Mouse (Mus musculus): ENCODE measurements at regions not wholly inside any gene's neighbourhood (a gene's known extent, or its start where the extent isn't known, plus 50 kb on each side); places are given as distances from the start of the nearest gene placed in this dataset.

- ATAC-seq (replicated peaks; ENCODE audit: low FRiP score), result no peak
These were observed 573.1 kb downstream of the Ets1 start for GRCm38 (mm10) chr9:33209083-33209482.

GRCm38 (mm10) chr9:33214523-33214922 is 578.5 kb downstream of the Ets1 start:
- no peak overlapping the region for H3K4me2 ChIP-seq (ENCODE audit: low read depth, low read length, severe bottlenecking)
- no peak for ATAC-seq (replicated peaks; ENCODE audit: low FRiP score)
- no peak overlapping the region for H3K27ac ChIP-seq (ENCODE audit: low read depth, low read length)
- H3K9ac ChIP-seq (ENCODE audit: low read length), result no peak overlapping the region
- 82% methylated on average over 1 of the region's 1 CpGs for WGBS
- no peaks in the 10 kb centered on the region for H3K36me3 ChIP-seq (ENCODE audit: control insufficient read depth, insufficient read depth, low read length)
- no peak overlapping the region for H3K4me3 ChIP-seq (ENCODE audit: low read depth, low read length)
- no peak for DNase-seq (ENCODE audit: low spot score)
- H3K27me3 ChIP-seq (ENCODE audit: control insufficient read depth, insufficient read depth, low read length), result no peaks in the 10 kb centered on the region
- no peaks in the 10 kb centered on the region for H3K4me1 ChIP-seq (replicated peaks; ENCODE audit: control insufficient read depth, insufficient read depth, low read length)
- H3K9me3 ChIP-seq (ENCODE audit: control insufficient read depth, low read length), result no peaks in the 10 kb centered on the region

More at GRCm38 (mm10) chr9:33209083-33209482, 573.1 kb downstream of the Ets1 start:
- Histone ChIP-seq H3K9ac (ENCODE audit: low read length) (no peak overlapping the region), H3K27me3 (ENCODE audit: control insufficient read depth, insufficient read depth, low read length) (no peaks in the 10 kb centered on the region), H3K36me3 (ENCODE audit: control insufficient read depth, insufficient read depth, low read length) (no peaks in the 10 kb centered on the region), H3K9me3 (ENCODE audit: control insufficient read depth, low read length) (no peaks in the 10 kb centered on the region), H3K4me1 (replicated peaks; ENCODE audit: control insufficient read depth, insufficient read depth, low read length) (no peaks in the 10 kb centered on the region), H3K4me3 (ENCODE audit: low read depth, low read length) (no peak overlapping the region), H3K4me2 (ENCODE audit: low read depth, low read length, severe bottlenecking) (no peak overlapping the region), H3K27ac (ENCODE audit: low read depth, low read length) (no peak overlapping the region)
- DNase-seq (ENCODE audit: low spot score), result no peak
- 86% methylated on average over 2 of the region's 2 CpGs for WGBS

DNA sequence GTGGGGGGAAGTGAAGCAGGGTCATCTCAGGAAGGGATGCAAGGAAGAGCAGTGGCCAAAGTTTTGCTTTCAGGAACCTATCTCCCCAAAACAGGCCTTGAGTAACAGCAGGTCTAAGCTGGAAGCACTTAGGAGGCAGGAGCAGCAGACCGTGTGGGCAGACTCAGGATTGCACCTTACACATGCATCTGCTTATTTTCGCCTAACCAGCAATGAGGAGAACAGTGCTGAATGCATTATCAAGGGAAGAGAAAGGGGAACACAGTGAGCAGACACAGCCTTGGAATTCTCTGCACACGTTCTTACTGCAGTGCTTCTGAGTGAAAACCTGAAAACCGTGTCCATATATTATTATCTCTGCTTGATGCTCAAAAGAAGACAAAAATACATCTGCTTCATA is 585.0 kb downstream of the Ets1 start:
- DNase-seq (ENCODE audit: low spot score) (no peak), ATAC-seq (replicated peaks; ENCODE audit: low FRiP score) (no peak)
- Histone ChIP-seq H3K27me3 (ENCODE audit: control insufficient read depth, insufficient read depth, low read length) (no peaks in the 10 kb centered on the region), H3K4me2 (ENCODE audit: low read depth, low read length, severe bottlenecking) (no peak overlapping the region), H3K9ac (ENCODE audit: low read length) (no peak overlapping the region), H3K4me1 (replicated peaks; ENCODE audit: control insufficient read depth, insufficient read depth, low read length) (no peaks in the 10 kb centered on the region), H3K9me3 (ENCODE audit: control insufficient read depth, low read length) (no peaks in the 10 kb centered on the region), H3K4me3 (ENCODE audit: low read depth, low read length) (no peak overlapping the region), H3K36me3 (ENCODE audit: control insufficient read depth, insufficient read depth, low read length) (no peaks in the 10 kb centered on the region), H3K27ac (ENCODE audit: low read depth, low read length) (no peak overlapping the region)
- 92% methylated on average over 4 of the region's 4 CpGs for WGBS

DNA sequence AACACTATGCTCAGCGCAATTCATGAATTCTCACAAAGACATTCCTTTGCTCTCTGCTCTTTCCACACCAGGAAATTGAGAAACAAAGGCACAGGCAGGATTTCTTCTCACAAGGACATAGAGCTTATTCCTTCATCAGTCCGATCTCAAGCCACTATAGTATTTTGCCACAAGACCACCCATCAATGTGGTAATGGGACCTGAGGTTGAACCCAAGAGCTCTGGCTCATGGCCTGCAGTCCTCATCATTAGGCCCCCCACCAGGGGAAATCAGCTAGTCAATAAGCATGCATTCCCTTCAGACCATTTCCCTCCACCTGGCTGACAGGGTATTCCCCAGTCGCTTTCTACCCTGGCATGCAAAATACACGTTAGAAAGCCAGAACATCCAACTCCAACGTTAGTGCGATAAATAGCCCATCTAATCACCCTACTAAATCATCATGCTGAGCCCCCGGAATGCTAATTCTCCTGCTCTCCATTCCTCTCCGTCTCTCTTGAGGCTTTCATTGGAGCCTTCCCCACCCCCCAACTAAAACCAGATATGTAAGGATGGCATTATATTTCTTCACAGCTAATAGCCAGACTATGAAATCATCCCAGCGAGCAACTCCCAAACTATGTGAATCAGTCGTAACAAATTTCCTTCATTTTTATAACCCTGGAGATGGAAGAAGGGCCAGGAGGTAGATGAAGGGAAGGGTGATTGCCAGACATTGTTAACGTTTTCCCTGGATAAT is 586.2 kb downstream of the Ets1 start:
- Histone ChIP-seq H3K4me2 (ENCODE audit: low read depth, low read length, severe bottlenecking) (no peak overlapping the region), H3K27me3 (ENCODE audit: control insufficient read depth, insufficient read depth, low read length) (no peaks in the 10 kb centered on the region), H3K4me1 (replicated peaks; ENCODE audit: control insufficient read depth, insufficient read depth, low read length) (no peaks in the 10 kb centered on the region), H3K4me3 (ENCODE audit: low read depth, low read length) (no peak overlapping the region), H3K36me3 (ENCODE audit: control insufficient read depth, insufficient read depth, low read length) (no peaks in the 10 kb centered on the region), H3K9ac (ENCODE audit: low read length) (no peak overlapping the region), H3K9me3 (ENCODE audit: control insufficient read depth, low read length) (no peaks in the 10 kb centered on the region), H3K27ac (ENCODE audit: low read depth, low read length) (no peak overlapping the region)
- DNase-seq (ENCODE audit: low spot score) (no peak), ATAC-seq (replicated peaks; ENCODE audit: low FRiP score) (no peak)
- 76% methylated on average over 11 of the region's 11 CpGs for WGBS

DNA sequence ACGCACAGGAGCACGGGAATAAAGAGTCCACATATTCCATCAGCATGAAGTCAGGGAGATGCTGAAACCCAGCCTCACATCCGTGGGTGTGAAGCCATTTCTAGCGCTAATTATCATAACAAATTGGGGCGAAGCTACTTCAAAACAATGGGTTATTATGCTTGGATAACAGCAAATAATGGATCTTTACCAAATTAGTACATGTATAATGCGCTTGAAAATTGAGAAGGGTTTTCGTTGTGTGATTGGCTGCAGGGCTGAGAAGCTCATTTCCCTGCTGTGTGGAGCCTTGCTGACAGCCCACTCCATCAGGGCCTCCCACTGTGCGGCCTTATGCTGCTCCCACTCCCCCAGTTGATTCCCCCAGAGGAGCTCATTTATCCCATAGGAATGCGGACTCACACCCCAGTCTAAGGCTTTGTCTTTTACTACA is 597.7 kb downstream of the Ets1 start:
- Histone ChIP-seq H3K9ac (ENCODE audit: low read length) (no peak overlapping the region), H3K4me1 (replicated peaks; ENCODE audit: control insufficient read depth, insufficient read depth, low read length) (no peaks in the 10 kb centered on the region), H3K9me3 (ENCODE audit: control insufficient read depth, low read length) (no peaks in the 10 kb centered on the region), H3K4me3 (ENCODE audit: low read depth, low read length) (no peak overlapping the region), H3K27me3 (ENCODE audit: control insufficient read depth, insufficient read depth, low read length) (no peaks in the 10 kb centered on the region), H3K4me2 (ENCODE audit: low read depth, low read length, severe bottlenecking) (no peak overlapping the region; the same call in 1 of the 2 replicates), H3K36me3 (ENCODE audit: control insufficient read depth, insufficient read depth, low read length) (no peaks in the 10 kb centered on the region), H3K27ac (ENCODE audit: low read depth, low read length) (no peak overlapping the region)
- 6% methylated on average over 9 of the region's 9 CpGs for WGBS
- ATAC-seq (replicated peaks; ENCODE audit: low FRiP score) (peak; percentile 89), DNase-seq (ENCODE audit: low spot score) (peak; percentile 53)

DNA sequence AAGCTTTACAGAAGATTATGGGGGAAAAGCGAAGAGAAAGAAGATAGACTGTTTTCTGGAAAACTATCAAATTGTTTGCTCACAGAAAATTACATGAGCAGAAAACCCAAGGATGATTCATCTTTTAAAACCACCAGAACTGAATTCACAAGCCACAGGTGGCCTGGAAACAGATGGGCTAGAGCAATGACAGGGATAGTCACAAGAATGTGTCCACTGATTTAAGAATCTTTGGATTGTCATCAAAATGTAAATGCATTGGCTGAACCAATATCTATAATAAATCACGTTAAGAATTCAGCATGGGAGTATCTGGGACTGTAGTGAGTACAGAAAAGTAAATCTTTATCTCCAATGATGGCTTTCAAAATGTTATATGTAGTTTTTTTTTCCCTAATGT is 602.2 kb downstream of the Ets1 start:
- Histone ChIP-seq H3K27ac (ENCODE audit: low read depth, low read length) (no peak overlapping the region), H3K4me3 (ENCODE audit: low read depth, low read length) (no peak overlapping the region), H3K9ac (ENCODE audit: low read length) (no peak overlapping the region), H3K4me2 (ENCODE audit: low read depth, low read length, severe bottlenecking) (no peak overlapping the region), H3K4me1 (replicated peaks; ENCODE audit: control insufficient read depth, insufficient read depth, low read length) (no peaks in the 10 kb centered on the region), H3K36me3 (ENCODE audit: control insufficient read depth, insufficient read depth, low read length) (no peaks in the 10 kb centered on the region), H3K9me3 (ENCODE audit: control insufficient read depth, low read length) (no peaks in the 10 kb centered on the region), H3K27me3 (ENCODE audit: control insufficient read depth, insufficient read depth, low read length) (no peaks in the 10 kb centered on the region)
- DNase-seq (ENCODE audit: low spot score), result no peak
- ATAC-seq (replicated peaks; ENCODE audit: low FRiP score), result no peak
- 89% methylated on average over 2 of the region's 2 CpGs for WGBS

GRCm38 (mm10) chr9:33238846-33239245 is 602.8 kb downstream of the Ets1 start:
- Histone ChIP-seq H3K4me2 (ENCODE audit: low read depth, low read length, severe bottlenecking) (no peak overlapping the region), H3K9me3 (ENCODE audit: control insufficient read depth, low read length) (no peaks in the 10 kb centered on the region), H3K27me3 (ENCODE audit: control insufficient read depth, insufficient read depth, low read length) (no peaks in the 10 kb centered on the region), H3K4me1 (replicated peaks; ENCODE audit: control insufficient read depth, insufficient read depth, low read length) (no peaks in the 10 kb centered on the region), H3K9ac (ENCODE audit: low read length) (no peak overlapping the region), H3K27ac (ENCODE audit: low read depth, low read length) (no peak overlapping the region), H3K4me3 (ENCODE audit: low read depth, low read length) (no peak overlapping the region), H3K36me3 (ENCODE audit: control insufficient read depth, insufficient read depth, low read length) (no peaks in the 10 kb centered on the region)
- WGBS, result 85% methylated on average over 2 of the region's 2 CpGs
- DNase-seq (ENCODE audit: low spot score) (no peak), ATAC-seq (replicated peaks; ENCODE audit: low FRiP score) (no peak)

DNA sequence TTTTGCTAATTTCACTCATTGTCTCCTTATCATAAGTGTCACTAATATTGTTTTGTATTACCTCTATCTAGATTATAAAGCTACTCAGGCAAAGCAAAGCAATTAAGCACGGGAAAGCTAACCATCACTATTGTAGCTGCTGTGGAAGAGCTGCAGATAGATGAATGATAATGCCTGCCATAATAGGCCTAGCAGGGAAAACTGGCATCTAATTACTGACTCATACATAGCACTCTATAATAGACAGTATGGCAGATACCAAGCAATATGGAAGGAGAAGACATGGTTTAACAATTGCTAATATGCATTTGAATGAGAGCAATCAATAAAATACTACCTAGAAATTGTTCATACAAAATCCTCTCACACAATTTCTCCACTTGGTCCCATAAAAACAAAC is 604.5 kb downstream of the Ets1 start:
- no peaks in the 10 kb centered on the region for H3K36me3 ChIP-seq (ENCODE audit: control insufficient read depth, insufficient read depth, low read length)
- H3K4me2 ChIP-seq (ENCODE audit: low read depth, low read length, severe bottlenecking), result no peak overlapping the region
- no peaks in the 10 kb centered on the region for H3K9me3 ChIP-seq (ENCODE audit: control insufficient read depth, low read length)
- 66% methylated on average over 1 of the region's 1 CpGs for WGBS
- DNase-seq (ENCODE audit: low spot score), result no peak
- no peaks in the 10 kb centered on the region for H3K27me3 ChIP-seq (ENCODE audit: control insufficient read depth, insufficient read depth, low read length)
- ATAC-seq (replicated peaks; ENCODE audit: low FRiP score), result no peak
- H3K4me3 ChIP-seq (ENCODE audit: low read depth, low read length), result no peak overlapping the region
- H3K27ac ChIP-seq (ENCODE audit: low read depth, low read length), result no peak overlapping the region
- no peak overlapping the region for H3K9ac ChIP-seq (ENCODE audit: low read length)
- no peaks in the 10 kb centered on the region for H3K4me1 ChIP-seq (replicated peaks; ENCODE audit: control insufficient read depth, insufficient read depth, low read length)

DNA sequence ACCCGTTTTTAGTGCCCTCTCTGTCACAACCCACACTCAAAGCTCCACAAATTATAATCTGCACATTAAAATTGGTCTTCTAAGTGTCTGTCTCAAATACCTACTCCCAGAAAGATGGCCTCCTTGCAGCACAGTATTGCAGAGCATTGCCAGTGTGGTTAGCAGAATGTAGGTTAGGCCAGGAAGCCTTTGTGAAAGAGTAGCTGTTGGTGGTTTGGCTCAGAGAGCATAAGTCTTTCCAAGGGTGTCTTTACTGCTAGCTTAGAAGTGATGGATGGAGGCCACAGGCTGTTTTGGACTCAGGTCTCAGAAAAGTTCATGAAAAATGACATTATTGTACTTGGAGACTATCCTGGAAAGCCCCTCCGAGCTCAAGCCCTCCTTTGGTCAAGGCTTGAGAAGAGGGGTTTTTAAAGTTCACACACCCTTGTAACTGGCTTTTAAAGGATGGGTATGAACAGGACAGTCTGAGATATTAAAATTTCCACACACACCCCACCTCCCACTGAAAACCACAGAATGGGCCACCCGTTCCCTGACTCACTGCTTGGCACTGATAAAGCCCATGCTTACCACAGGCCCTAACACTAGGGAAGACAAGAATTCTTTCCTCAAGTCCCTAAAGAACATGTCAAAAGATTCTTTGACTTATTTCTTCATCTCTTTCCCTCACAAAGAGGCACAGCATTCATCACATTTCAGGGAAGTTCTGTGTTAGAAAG is 605.1 kb downstream of the Ets1 start:
- H3K27ac ChIP-seq (ENCODE audit: low read depth, low read length), result no peak overlapping the region
- no peaks in the 10 kb centered on the region for H3K9me3 ChIP-seq (ENCODE audit: control insufficient read depth, low read length)
- no peak for DNase-seq (ENCODE audit: low spot score)

More for the DNA sequence above, 605.1 kb downstream of the Ets1 start:
- Histone ChIP-seq H3K27me3 (ENCODE audit: control insufficient read depth, insufficient read depth, low read length) (no peaks in the 10 kb centered on the region), H3K9ac (ENCODE audit: low read length) (no peak overlapping the region), H3K4me1 (replicated peaks; ENCODE audit: control insufficient read depth, insufficient read depth, low read length) (no peaks in the 10 kb centered on the region), H3K36me3 (ENCODE audit: control insufficient read depth, insufficient read depth, low read length) (no peaks in the 10 kb centered on the region), H3K4me3 (ENCODE audit: low read depth, low read length) (no peak overlapping the region), H3K4me2 (ENCODE audit: low read depth, low read length, severe bottlenecking) (no peak overlapping the region)
- 81% methylated on average over 3 of the region's 3 CpGs for WGBS
- ATAC-seq (replicated peaks; ENCODE audit: low FRiP score), result no peak
